Mouse (Mus musculus): ENCODE measurements at regions not wholly inside any gene's neighbourhood (a gene's known extent, or its start where the extent isn't known, plus 50 kb on each side); places are given as distances from the start of the nearest gene placed in this dataset.

DNA sequence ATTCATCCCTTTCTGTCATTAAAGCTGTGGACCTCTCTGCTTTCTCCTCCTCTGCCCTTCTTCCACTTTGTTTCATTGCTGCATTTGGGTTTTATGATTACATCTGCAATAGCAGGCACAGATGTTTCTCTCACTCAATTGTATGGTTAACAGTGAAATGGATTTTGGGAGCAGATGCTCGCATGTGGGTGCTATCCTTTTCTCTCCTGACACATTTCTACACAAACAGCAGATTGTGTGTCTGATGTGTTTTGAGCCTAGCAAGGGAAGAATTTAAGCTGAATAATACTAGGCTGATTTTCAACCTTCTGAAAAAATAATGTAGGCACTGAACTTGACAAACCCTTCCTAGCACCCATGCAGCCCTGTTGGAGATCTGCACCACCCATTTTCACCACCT, 56.9 kb upstream of the Ldoc1 start:
- DNase-seq, result no peak

DNA sequence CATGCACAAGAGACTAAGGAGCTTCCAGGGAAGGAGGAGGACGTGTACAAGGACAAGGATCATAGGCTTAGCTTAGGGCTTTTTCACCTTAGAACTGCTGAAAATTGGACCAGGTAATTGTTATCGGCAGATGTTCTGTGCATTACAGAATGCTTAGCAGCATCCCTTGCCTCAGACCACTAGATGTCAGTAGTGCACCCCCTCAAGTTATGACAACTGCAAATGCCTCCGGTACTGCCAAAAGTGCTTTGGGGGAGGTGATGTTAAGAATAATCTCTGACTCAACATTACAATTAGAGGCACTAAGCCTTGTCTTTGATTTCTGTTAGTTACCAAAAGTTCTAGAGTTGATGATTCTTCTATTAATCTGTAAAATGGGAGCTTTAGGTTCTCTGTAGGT, 56.2 kb upstream of the Ldoc1 start:
- peak; percentile 2 for DNase-seq
